Mouse (Mus musculus) ES-Bruce4 (cell line): ENCODE results near the gene Desi1. TPM values are rescaled to one million over a fixed set of nuclear protein-coding genes. Genes with fewer than 3 reads are reported as not detected.
"Not testable (repeated sequence)": the region's sequence is repeated elsewhere in the genome, so short reads cannot be mapped to it uniquely, and the experiment has no call there.

Experiments used
- H3K27ac ChIP-seq: 2 replicates; pipeline ENCODE4 v1.5.1; 2012; ENCODE audit warnings: low read length, inconsistent platforms; ENCODE audit not compliant: insufficient read depth
- H3K27me3 ChIP-seq: 2 replicates; pipeline ENCODE4 v1.6.1; 2012; ENCODE audit warnings: mild to moderate bottlenecking, low read length, inconsistent platforms; ENCODE audit not compliant: control insufficient read depth, poor library complexity, insufficient read depth, severe bottlenecking
- H3K36me3 ChIP-seq: 2 replicates; pipeline ENCODE4 v1.6.1; 2012; ENCODE audit warnings: inconsistent platforms, mild to moderate bottlenecking, low read length, moderate library complexity; ENCODE audit not compliant: control insufficient read depth, poor library complexity, insufficient read depth, severe bottlenecking
- H3K4me1 ChIP-seq: one replicate; pipeline ENCODE4 v1.8.1; 2011; ENCODE audit warnings: low read length; ENCODE audit not compliant: control insufficient read depth, insufficient read depth
- H3K4me3 ChIP-seq: 2 replicates; pipeline ENCODE4 v1.5.1; 2011; ENCODE audit warnings: low read depth, mild to moderate bottlenecking, low read length
- H3K9ac ChIP-seq: 2 replicates; pipeline ENCODE4 v1.6.1; 2012; ENCODE audit warnings: low read depth, mild to moderate bottlenecking, inconsistent platforms; ENCODE audit not compliant: poor library complexity, severe bottlenecking
- H3K9me3 ChIP-seq: replicated peaks from 2 replicates; pipeline ENCODE4 v1.6.1; 2012; ENCODE audit warnings: mild to moderate bottlenecking, low read length, inconsistent platforms; ENCODE audit not compliant: control insufficient read depth, poor library complexity, insufficient read depth, severe bottlenecking
- CTCF ChIP-seq: IDR thresholded peaks from one replicate; pipeline ENCODE4 v1.8.1; 2011; ENCODE audit warnings: low read depth, low read length
- EP300 ChIP-seq: IDR thresholded peaks from 2 replicates; pipeline ENCODE4 v1.6.1; 2011; ENCODE audit warnings: low read depth, low read length; ENCODE audit not compliant: insufficient read depth
- POLR2A ChIP-seq: IDR thresholded peaks from one replicate; pipeline ENCODE4 v1.8.1; 2011; ENCODE audit warnings: low read length; ENCODE audit not compliant: insufficient read depth
- polyA plus RNA-seq: library from polyadenylated mRNA; stranded (reverse); fragments of >200 nt; gene quantifications from 2 replicates; pipeline ENCODE4 v1.2.4, GENCODE M21; 2011; ENCODE audit warnings: low read depth; ENCODE audit not compliant: missing spikeins, insufficient read depth, insufficient read length

The Desi1 gene
- polyA plus RNA-seq, 1 experiment: 45.9 TPM

DNA sequence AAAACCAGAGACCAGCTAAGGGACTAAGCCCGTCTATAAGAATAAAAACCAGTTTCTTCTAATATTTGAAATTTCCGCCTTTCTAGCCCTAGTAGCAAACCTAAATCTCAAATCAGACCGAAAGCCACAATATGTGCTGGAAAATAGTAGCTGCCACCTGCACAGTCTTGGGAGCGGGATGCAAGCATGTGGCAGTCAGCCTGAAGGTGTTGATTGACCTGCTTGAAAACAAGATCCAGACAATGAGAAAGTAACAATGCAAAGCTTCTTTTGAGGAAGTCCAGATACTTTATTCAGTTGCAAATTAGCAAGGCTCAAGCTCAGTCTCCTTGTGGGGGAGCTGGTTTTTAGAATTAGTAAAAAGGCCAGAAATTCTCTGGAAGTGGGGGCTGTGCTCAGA is 63.2 kb downstream of the Desi1 start:
- TF ChIP-seq EP300: peak; percentile 96
- not testable (repeated sequence) for H3K27me3 ChIP-seq, H3K4me1 ChIP-seq, H3K4me3 ChIP-seq, H3K9ac ChIP-seq, H3K36me3 ChIP-seq
- peak overlapping the region; percentile 100 for H3K27ac ChIP-seq
- H3K9me3 ChIP-seq: peaks cover 28% of the 10 kb centered on the region

DNA sequence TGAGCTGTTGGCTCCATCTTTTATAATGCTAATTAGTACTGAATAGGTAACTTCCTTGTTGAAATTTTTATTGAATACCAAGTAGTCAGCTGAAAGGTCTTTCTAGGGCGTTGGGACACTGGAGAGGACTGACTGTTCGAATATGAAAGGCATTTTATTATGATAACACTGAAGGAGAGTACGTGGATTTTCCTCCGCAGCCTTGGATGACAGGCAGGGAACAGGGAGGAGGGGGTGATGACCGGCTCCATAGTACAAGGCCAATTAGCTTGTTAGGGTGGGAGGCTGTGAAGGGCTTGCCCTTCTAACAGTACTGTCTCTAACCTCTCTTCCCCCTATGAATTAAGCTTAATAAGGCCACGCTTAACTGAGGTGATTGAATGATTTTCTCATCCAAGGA is 64.0 kb downstream of the Desi1 start:
- H3K36me3 ChIP-seq, H3K4me3 ChIP-seq, H3K27me3 ChIP-seq, H3K9ac ChIP-seq, H3K4me1 ChIP-seq: not testable (repeated sequence)
- peaks cover 19% of the 10 kb centered on the region for H3K9me3 ChIP-seq
- peak overlapping the region; percentile 100 for H3K27ac ChIP-seq
- TF ChIP-seq EP300: peak; percentile 81

DNA sequence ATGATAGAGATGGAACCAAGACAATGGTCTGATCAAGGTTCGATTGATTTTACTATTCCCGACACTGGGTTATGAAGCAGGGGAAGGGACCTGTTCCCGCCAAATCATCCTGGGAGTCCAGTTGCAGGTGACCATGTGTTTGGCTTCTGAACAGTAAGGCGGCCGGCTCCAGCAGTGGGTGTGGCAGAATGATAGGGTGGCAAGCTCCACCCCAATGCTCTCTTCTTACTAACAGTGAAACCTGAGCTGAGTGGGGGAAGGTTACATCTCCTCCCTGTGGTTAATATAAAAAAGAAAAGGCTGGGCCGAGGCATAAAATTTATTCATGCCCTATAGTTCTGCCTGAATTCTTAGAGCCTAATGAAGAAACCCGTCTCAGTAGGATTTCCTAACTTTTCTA is 64.5 kb downstream of the Desi1 start:
- no peaks in the 10 kb centered on the region for H3K36me3 ChIP-seq
- no peak for TF ChIP-seq CTCF
- TF ChIP-seq EP300: peak; percentile 89
- peaks cover 15% of the 10 kb centered on the region for H3K9me3 ChIP-seq
- peak overlapping the region; percentile 42 for H3K9ac ChIP-seq
- H3K27ac ChIP-seq: peak overlapping the region; percentile 99
- H3K27me3 ChIP-seq: no peaks in the 10 kb centered on the region
- peaks cover 7% of the 10 kb centered on the region for H3K4me1 ChIP-seq
- H3K4me3 ChIP-seq: peak overlapping the region; percentile 29

DNA sequence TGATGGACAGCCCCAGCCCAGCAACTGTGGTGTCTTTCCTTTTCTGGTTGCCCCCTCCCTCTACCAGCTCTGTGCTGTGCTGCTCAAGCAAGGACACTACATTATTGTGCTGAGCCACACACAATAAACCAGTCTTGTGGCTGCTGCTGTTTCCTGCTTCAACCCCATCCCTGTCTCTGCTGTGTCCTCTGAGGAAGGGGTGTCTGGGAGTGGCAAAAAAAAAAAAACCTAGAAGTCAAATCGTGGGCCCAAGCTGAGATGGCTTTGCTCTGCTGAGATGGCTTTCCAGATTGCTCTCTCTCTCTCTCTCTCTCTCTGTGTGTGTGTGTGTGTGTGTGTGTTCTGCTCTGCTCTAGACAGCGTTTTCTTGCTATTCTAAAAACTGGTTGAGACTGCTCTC is 65.2 kb downstream of the Desi1 start:
- Histone ChIP-seq H3K27ac (peak overlapping the region; percentile 99), H3K9me3 (peaks cover 15% of the 10 kb centered on the region), H3K4me3 (peak overlapping the region; percentile 2), H3K9ac (peak overlapping the region; percentile 42; the same call in 1 of the 2 replicates), H3K27me3 (no peaks in the 10 kb centered on the region), H3K4me1 (peaks cover 7% of the 10 kb centered on the region), H3K36me3 (no peaks in the 10 kb centered on the region)
- TF ChIP-seq CTCF: no peak
- no peak for TF ChIP-seq POLR2A
- no peak for TF ChIP-seq EP300

DNA sequence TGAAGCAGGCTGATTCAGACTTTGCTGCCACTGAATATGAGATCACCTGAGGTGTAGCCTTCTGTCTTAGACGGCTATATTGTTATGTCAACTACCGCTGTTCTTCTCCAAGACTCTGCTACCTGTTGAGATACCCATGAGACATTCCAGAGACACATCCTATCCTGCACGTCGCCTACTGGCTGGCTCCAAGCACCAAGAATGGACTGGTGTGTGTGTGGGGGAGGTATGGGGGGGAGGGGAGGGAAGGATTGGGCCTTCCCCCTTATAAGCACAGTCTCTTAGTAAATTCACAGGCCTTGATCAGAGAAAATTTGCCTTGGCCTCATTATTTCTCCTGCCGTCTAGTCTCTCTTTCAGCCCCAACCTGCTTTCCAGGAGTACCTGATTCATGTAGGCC is 65.8 kb downstream of the Desi1 start:
- H3K27me3 ChIP-seq: no peaks in the 10 kb centered on the region
- peak overlapping the region; percentile 48 for H3K4me3 ChIP-seq
- H3K36me3 ChIP-seq: no peaks in the 10 kb centered on the region
- H3K4me1 ChIP-seq: peaks cover 7% of the 10 kb centered on the region
- H3K9me3 ChIP-seq: peaks cover 11% of the 10 kb centered on the region
- 0 out of 2 replicates have a peak, but pooled peaks have one; percentile 55 for TF ChIP-seq EP300
- TF ChIP-seq POLR2A: no peak
- peak overlapping the region; percentile 99 for H3K27ac ChIP-seq
- H3K9ac ChIP-seq: peak overlapping the region; percentile 42

DNA sequence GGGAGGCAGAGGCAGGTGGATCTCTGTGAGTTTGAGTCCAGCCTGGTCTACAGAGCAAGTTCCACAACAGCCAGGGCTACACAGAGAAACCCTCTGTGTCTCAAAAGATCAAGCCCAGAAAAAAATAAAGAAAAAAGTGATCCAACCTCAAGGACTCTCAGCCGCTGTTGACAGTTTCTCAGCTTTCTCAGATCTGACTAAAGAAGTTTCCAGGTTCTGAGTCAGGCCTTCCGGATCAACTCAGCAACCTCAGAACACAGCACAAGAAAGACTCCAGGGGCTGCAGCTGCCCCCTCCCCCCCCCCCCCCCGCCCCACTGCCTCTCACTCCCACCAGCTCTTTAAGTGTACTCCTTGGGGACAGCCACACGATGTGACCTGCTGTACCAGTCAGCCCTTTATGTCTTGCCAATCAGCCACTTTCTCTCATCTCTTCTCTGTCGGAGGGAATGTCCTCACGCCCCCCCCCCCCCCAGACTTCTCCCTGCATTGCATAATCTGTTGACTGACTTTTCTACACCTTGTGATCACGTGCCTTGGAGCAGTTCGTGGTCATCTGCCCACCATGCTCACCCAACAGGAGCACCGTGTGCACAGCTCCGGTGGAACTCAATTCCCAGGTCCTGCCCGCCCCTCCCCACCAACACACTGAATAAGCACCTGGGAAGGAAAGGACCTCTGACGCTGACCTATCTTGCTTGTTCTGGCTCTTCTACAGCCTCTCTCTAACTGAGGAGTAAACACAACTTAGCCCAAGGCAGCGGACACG is 67.4 kb downstream of the Desi1 start:
- peaks cover 7% of the 10 kb centered on the region for H3K4me1 ChIP-seq
- no peaks in the 10 kb centered on the region for H3K36me3 ChIP-seq
- peak overlapping the region; percentile 99 for H3K27ac ChIP-seq
- H3K4me3 ChIP-seq: peak overlapping the region; percentile 39
- no peaks in the 10 kb centered on the region for H3K27me3 ChIP-seq
- peaks cover 5% of the 10 kb centered on the region; the same call in 1 of the 2 replicates for H3K9me3 ChIP-seq
- peak overlapping the region; percentile 42 for H3K9ac ChIP-seq
- peak; percentile 62 for TF ChIP-seq EP300
- TF ChIP-seq POLR2A: no peak
